Mouse (Mus musculus) spleen, adult 2 months (tissue): ENCODE measurements at regions not wholly inside any gene's neighbourhood (a gene's known extent, or its start where the extent isn't known, plus 50 kb on each side); places are given as distances from the start of the nearest gene placed in this dataset.

Source experiments
- CTCF ChIP-seq: fragments of 200-500 bp; IDR thresholded peaks from 2 replicates; pipeline ENCODE4 v1.5.1; 2011; ENCODE audit warnings: mild to moderate bottlenecking, inconsistent platforms; ENCODE audit not compliant: insufficient read depth, insufficient read length, insufficient replicate concordance; ENCODE audit errors: extremely low read depth
- POLR2A ChIP-seq: fragments of 200-500 bp; IDR thresholded peaks from 2 replicates; pipeline ENCODE4 v1.6.1; 2011; ENCODE audit warnings: low read depth, low read length, inconsistent platforms

- TF ChIP-seq CTCF, result no peak
- TF ChIP-seq POLR2A, result no peak
These were observed 167.7 kb upstream of the Gypa start for GRCm38 (mm10) chr8:80325859-80326258.
